Mouse (Mus musculus) left cerebral cortex, postnatal 10 days (tissue): ENCODE measurements around the gene Rabif. TPM values are rescaled to one million over a fixed set of nuclear protein-coding genes. Genes with fewer than 3 reads are reported as not detected.
"Not testable (repeated sequence)": the region's sequence is repeated elsewhere in the genome, so short reads cannot be mapped to it uniquely, and the experiment has no call there.

Source experiments
- DNase-seq, 2 experiments: peaks; one replicate each; pipeline ENCODE4 v3.0.0; 2021 to 2022; ENCODE audit warnings: low spot score in 2 of 2, mixed read lengths in 1 of 2; ENCODE audit errors: extremely low spot score in 1 of 2
- intact Hi-C: fragments of 180-260 bp; cut with DNase I; formaldehyde crosslinking; loops from one replicate; pipeline ENCODE4 v1.15.1; 2025
- total RNA-seq, 2 experiments: library from RNA; stranded (reverse); gene quantifications; 2 replicates each; pipeline ENCODE4 v1.2.3; 2021

The Rabif gene
- 10 to 100 TPM; 36.1 to 39.4 TPM for total RNA-seq

DNA sequence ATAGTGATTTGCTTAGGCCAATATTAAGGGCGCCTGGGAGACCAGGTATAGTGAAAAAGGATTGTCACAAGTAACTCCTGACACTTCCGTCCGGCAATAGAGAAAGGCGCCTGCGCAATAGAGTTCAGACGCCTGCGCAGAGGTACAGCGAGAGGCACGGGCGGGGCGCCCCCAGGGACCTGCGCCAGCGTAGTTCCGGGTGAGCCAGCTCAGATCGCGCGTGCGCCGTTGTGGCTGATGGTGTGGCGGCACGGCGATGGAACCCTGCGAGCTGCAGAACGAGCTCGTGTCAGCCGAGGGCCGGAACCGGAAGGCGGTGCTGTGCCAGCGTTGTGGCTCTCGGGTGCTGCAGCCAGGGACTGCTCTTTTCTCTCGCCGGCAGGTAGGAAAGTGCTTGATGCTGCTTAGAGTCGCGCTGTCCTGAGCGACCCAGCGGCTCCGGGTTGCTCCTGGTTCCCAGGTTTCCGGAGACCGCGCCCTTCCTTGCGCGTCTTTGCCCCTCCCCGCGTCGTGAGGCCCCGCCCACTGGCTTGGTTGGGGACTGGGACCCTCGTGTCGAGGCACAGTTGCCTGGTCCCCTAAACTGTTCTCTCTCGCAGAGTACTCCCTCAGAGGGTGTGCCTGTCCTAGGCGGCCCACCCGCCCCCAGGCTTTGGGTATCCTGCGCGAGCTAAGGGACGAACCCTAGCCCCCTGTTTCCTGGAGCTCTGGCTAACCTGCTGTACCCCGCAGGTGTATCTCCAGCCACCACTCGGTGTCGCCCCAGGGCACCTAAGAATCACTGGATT is at the start of gene Rabif:
TSS of gene Rabif (plus strand) at position 221 of the 788 bp plus-strand sequence.
- DNase-seq, result peak; percentile 97 to 99
- intact Hi-C loops, result loop anchor here (10.0 kb wide), 1 partner anchor 120 kb away; no protein-coding TSS in a partner anchor

DNA sequence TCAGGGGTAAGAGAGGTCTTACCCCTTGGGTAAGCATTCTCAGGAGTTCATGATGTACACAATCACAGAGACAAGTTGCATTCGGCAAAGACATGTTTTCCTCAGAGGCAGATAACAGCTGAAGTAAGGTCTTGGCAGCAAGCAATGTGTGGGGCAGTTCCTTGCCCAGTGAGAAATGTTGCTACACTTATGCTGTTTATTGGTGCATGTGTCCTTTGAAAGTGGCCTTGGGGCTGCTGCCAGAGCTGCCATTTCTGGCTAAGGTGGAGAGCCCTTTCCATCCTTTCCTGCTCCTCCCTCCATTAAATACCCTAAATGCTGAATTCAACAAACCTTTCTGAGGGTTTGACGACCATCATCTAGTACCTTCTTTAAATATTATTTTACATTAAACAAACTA is 49.0 kb upstream of the Rabif start:
- intact Hi-C loops, result no loop called here
- DNase-seq, result no peak

DNA sequence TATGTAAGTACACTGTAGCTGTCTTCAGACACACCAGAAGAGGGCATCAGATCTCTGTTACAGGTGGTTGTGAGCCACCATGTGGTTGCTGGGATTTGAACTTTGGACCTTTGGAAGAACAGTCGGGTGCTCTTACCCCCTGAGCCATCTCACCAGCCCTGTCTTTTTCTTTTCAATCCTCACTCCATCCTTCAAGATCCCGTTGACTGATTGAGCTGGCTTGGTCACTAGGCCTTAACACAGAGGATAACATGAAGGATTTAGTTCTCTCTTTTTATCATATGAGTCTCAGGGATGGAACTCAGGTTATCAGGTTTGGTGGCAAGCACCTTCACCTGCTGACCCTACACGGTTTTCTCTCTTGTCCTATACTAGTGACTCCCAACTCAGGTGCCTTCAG is 45.9 kb upstream of the Rabif start:
- intact Hi-C loops, DNase-seq: not testable (repeated sequence)

DNA sequence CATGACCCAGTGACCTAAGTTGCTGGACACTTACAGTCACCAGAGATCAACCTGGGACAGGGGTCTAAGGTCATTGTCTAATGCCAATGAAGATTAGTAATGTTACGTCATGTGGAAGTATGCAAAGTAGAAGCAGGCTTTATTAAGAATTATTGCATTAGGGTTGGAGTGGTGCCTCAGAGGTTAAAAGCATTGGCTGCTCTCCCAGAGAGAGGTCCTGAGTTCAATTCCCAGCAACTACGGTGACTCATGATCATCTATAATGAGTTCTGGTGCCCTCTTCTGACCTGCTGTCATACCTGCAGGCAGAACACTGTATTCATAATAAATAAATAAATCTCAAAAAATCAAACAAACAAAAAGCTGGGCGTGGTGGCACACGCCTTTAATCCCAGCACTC is 44.2 kb upstream of the Rabif start:
- DNase-seq, result no peak
- intact Hi-C loops, result no loop called here

DNA sequence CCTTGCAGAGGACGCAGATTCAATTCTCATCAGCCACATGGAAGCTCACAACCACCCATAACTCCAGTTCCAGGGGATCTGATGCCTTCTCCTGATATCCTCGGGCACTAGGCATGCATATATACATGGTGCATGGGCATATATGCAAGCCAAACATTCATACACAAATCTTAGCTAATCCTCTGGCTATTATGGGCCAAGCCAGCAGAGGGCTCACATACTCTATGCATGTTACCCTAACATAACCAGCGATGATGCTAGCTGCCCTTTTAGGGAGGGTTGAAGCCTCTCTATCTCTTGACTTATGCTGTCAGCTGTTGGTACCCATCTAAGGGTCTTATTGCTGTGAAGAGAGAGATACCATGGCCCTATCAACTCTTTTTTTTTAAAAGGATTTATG is 43.5 kb upstream of the Rabif start:
- intact Hi-C loops, result no loop called here
- peak; percentile 16 to 32 for DNase-seq

DNA sequence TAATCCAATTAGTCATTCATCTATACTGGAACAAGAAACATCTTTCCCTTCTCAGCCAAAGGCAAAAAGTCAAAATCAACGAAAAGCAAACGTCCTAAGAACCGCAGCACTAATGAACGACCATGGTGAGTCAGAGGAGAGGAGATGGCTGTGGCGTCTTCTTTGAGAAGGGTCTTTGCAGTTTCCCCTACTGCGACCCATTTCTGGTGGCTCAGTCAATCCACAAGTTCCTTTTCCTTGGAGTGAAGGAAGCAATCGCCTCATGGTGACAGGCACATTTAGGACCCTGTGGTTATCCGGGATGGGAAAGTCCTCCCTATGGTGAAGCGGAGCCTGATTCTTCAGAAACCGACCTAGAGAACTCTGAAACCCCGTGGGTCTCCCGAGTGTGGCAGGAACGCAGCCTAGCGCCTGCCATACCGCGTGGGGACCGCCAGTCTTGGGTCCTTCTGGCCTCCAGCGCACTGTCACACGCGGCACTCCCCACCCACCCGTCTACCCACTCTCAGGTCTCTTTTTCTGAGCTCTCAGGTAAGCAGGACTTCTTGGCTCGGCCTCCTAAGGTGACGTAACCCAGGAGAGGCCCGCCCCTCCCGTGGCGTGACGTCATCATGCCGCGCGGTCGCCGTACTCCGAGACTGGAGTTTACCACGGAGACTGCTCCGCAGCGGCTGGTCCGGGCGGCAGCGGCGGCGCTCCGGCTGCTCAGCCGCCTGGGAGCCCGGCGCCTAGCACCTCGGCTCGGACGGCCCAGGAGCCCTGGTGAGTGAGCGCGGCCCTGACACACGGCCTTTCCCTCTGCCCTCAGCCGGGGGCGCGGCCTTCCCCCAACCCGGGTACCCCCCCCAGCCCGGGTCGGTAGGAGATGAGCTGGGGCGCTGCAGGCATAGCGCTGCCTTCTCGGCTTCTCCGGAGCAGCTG is 39.3 kb upstream of the Rabif start, which contains the start of gene Klhl12:
TSS of gene Klhl12 (plus strand) at position 628 of the 921 bp plus-strand sequence.
- intact Hi-C loops, result loop anchor here (2.0 kb wide), 1 partner anchor 92 kb away; no protein-coding TSS in a partner anchor
- DNase-seq, result peak; percentile 92 to 95

DNA sequence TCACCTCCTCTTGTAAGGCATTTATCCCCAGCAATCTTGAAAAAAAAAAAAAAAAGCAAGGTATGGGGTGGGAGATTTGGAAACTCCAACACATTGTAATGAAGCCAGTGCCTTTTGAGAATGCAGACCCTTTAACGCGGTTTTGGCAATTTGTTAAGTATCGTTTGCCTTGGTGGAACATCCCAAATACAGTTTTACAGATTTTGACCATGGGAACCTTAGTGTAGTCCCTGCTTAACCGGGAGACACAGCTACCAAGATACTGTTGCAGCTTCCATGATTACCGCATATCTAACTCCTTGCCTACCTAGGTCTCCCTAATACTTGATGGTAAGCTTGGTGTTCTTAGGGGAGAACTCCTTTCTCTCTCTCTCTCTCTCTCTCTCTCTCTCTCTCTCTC is 38.4 kb upstream of the Rabif start:
- intact Hi-C loops, result no loop called here
- DNase-seq, result no peak

DNA sequence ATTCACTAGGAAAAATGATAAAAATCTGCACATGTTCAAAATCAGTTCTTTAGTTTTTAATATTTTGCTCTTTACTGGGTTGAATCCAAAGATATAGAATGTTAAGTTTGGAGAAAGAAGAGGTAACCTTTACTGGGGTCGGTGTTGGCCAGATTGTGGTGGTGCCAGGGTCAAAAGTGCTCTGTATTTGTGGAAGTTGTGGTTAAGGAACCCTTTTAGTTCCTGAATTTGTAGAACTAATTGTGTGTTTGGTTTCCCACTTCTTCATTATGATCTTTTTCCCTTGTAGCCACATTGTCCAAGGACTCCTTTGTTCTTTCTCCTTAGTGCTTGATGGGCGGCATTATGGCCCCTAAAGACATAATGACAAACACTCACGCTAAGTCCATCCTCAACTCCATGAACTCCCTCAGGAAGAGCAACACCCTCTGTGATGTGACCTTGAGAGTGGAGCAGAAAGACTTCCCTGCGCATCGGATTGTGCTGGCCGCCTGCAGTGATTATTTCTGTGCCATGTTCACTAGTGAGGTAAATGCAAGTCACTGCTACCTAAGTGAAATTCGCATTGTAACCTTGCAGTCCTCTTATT is 36.2 kb upstream of the Rabif start:
- no peak for DNase-seq
- intact Hi-C loops, result no loop called here

DNA sequence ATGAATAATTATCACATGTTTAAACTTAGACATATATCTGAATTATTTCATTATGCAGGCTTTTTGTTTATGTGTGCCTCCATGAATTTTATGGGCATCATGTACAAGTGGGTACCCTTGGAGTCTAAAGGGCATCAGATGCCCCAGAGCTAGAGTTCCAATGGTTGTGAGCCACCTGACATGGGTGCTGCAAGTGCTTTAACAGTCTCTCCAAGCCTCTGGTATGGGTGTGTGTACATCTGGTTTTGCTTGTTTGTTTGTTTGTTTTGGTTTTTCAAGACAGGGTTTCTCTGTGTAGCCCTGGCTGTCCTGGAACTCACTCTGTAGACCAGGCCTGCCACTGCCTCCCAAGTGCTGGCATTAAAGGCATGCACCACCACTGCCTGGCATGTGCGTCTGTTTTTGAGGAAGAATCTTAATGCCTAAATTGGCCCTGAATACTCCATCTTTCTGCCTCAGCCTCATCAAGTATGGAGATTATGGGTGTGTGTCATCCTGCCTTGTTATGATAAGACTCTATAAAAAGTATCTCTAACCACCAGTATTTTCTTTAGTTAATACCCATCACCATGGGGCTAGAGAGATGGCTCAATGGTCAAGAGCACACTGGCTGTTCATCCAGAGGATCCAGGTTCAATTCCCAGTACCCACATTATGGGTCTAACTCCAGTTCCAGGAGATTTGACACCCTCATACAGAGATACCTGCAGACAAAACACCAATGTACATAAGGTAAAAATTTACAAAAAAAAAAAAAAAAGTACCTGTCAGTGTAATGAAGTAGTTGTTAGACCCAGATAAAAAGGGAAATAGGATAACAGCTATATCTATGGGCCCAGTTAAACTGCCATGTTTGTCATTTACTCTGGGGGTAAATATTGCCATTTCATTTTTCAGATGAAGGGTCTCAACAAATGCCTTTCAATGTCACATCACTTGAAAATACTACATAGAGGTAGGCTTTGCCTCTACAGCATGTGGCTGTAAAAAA is 33.9 kb upstream of the Rabif start:
- intact Hi-C loops, result no loop called here
- DNase-seq, result no peak

DNA sequence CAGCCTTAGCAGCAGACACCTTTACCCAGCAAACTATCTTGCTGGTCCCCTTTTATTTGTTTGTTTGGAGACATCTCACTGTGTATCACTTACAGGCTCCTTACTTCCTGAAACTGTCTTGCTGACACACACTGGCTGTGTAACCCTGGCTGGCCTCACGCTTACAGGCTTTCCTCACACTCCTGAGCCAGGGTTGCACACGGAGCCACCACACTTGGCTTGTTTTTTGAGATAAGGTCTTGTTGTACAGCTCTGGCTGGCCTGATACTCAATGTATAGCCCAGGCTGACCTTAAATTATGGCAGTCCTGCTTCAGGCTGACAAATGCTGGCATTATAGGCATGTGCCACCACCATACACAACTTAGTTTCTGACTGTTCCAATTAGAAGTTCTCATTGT is 9.8 kb upstream of the Rabif start:
- no peak for DNase-seq
- intact Hi-C loops, result no loop called here

DNA sequence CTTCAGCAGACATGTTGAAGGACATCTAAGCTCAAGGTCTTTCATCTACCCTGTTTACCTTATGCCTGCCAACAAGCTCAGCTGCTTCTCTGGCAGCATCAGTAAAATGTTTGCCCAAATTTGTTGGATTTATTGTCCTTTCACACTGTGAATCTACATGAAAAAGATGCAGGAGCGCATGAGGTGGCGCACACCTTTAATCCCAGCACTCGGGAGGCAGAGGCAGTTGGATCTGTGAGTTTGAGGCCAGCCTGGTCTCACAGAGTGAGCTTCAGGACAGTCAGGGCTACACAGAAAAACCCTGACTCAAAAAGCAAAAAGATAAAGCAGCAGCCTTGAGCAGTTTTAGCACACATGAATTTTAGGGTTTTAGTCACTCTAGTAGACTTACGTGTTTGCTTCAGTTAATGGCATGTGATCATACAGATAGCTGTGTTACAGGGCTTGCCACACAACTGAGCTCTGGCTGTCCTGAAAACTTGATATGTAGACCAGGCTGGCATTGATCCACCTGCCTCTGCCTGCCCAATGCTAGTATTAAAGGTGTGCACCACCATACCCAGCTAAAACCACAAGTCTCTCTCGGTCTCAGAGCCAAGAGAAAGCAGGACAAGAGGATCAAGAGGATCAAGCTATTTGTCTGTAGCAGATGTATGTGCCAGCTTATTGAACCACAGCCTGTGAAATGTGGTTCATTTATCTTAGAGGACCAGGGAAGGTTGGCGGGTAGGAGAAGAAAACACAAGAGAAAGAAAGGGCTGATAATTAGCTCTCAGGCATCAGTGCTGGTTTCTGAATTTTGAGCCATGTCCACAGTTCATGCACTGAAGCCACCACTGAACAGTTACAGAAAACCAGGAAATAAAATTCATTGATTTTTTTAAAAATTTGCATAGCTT is 3.3 kb upstream of the Rabif start:
- intact Hi-C loops, result loop anchor here (10.0 kb wide), 1 partner anchor 124 kb away; no protein-coding TSS in a partner anchor
- no peak for DNase-seq

DNA sequence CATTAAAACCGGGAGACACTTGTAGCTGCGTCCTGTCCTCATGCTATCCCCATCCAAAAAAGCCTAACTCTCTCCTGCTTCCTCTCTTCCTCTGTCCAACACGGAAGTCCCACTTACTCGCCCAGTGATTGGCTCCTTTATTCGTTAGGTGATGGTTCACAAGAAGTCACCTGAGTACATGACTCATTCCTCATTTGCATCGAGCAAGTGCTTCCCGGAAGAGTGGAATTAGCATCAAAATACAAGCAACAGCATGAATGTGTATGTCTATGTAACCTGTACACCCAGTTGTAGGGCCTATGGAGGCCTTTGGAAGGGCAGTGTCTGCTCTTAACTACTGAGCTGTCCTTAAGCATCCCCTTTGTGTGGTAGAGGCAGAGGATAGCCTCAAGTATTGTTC is 2.2 kb upstream of the Rabif start:
- DNase-seq, result no peak
- intact Hi-C loops, result loop anchor here (10.0 kb wide), 1 partner anchor 123 kb away; no protein-coding TSS in a partner anchor

DNA sequence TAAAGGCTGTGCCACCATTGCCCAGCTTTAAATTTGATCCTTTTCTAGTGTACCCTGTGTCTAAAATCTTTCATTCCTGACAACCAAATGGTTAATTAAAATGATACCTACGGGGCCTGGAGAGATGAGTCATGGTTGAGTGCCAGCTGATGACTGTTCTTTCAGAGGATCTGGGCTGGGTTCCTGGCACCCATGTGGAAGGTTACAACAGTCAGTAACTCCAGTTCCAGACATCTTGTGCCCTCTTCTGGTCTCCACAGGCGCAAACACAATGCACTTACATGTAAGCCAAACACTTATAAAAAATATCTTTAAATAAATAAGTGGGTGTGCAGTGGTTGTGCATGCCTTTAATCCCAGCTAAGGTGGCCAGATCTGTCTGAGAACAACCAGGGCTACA is 952 bp upstream of the Rabif start:
- intact Hi-C loops, result loop anchor here (10.0 kb wide), 1 partner anchor 121 kb away; no protein-coding TSS in a partner anchor
- DNase-seq, result peak in 1 of 2 experiments; percentile 22

DNA sequence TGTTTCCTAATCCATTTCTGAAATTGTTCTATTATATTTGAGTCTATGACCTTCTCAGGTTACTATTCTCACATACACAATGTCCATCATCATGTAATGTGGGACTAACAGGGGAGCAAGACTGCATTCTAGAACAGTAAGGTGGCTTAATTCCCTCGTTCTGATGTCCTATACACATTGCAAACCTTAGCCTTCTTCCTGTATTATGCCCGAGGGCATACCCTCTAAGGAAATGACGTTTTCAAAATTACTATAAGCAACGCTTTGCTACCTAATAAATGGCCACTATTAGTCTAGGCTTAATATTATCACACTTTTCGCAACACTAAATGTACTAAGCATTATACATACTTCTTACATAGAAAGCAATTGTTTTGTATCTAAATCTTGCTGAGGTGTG is 492 bp upstream of the Rabif start:
- intact Hi-C loops, result loop anchor here (10.0 kb wide), 1 partner anchor 121 kb away; no protein-coding TSS in a partner anchor
- DNase-seq, result no peak

DNA sequence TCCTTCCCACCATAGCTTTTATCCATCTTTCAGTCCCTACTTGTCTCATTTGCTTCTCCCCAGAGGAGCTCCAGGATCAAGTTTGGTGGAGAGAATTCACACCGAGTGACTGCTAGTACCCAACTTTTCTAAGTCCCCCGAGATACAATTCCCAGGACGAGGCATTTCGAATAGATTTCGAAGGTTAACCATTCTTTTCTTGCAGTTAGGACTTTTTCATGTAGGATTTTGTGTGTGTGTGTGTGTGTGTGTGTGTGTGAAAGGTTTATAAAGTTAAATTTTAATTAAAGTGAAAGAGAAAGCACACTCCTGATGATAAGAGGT is 730 bp downstream of the Rabif start:
- intact Hi-C loops, result loop anchor here (10.0 kb wide), 1 partner anchor 120 kb away; no protein-coding TSS in a partner anchor
- no peak for DNase-seq

DNA sequence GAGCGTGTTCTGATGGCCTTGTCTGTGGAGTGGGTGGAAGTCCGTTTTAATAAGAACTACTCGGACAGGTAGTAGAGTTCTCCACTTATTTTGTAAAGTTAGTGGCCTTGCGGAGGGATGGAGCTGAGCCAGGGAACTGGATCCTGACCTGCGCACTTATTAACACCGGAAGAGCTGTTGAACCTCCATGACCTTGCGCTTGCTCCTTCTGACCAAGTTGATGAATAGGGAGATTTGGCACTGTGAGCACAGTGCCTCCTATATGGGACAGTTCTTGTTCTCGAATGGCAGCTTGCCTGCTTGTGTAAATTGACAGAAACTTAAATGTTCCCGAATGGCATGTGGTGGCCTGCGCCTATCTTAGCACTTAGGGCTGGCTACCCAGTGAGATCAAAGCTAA is 1.5 kb downstream of the Rabif start:
- DNase-seq, result no peak
- intact Hi-C loops, result loop anchor here (10.0 kb wide), 1 partner anchor 119 kb away; no protein-coding TSS in a partner anchor

DNA sequence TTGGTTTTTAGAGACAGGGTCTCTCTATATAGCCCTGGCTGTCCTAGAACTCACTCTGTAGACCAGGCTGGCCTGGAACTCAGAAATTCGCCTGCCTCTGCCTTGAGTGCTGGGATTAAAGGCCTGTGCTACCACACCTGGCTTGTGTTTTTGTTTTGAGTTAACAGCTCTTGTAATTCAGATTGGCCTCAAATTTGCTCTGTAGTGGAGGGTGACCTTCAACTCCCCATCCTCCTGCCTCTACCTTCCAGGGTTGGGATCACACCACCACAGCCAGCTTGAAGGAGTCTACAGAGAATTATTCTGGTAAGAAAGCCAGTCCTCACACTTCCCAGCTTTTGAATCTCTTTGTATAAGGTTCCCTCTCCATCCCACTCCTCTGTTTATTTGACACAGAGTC is 6.5 kb downstream of the Rabif start:
- intact Hi-C loops, result no loop called here
- DNase-seq, result no peak
